ENCODE assay signal across 8 mouse cellular contexts in genomic region chr6:106799333-106800226, GRCm38 (mm10). TPM values are rescaled to one million over a fixed set of nuclear protein-coding genes. Genes with fewer than 3 reads are reported as not detected.
A peak's percentile ranks its signal among the peaks of the same experiment; 100 is the strongest.
DNase-seq lines count a peak whose midpoint lies in the region; ATAC-seq and TF ChIP-seq lines count a peak whose summit lies in the region.

Gene Crbn, minus strand, starts transcription at chr6:106800077.

- H3K9me3 ChIP-seq in forebrain, embryonic 10.5 days, result no peaks in the 10 kb centered on the region
- H3K9me3 ChIP-seq in heart, embryonic 15.5 days (replicated peaks), result no peaks in the 10 kb centered on the region
- H3K9me3 ChIP-seq in liver, embryonic 14.5 days (ENCODE audit: control insufficient read depth, low read length), result no peaks in the 10 kb centered on the region
- no peaks in the 10 kb centered on the region for H3K9me3 ChIP-seq in neural tube, embryonic 11.5 days (ENCODE audit: control insufficient read depth, low read length)
- H3K9me3 ChIP-seq in stomach, postnatal 0 days (ENCODE audit: control insufficient read depth, low read length), result no peaks in the 10 kb centered on the region

- 2% methylated on average over 57 of the region's 57 CpGs for WGBS in forebrain, embryonic 10.5 days
- WGBS in heart, embryonic 15.5 days, result 2% methylated on average over 57 of the region's 57 CpGs
- under 1% methylated on average over 55 of the region's 57 CpGs for WGBS in liver, embryonic 14.5 days (ENCODE audit: insufficient replicate concordance)
- 2% methylated on average over 57 of the region's 57 CpGs for WGBS in neural tube, embryonic 11.5 days
- WGBS in stomach, postnatal 0 days, result 2% methylated on average over 55 of the region's 57 CpGs

- peak within 1 kb of the TSS; percentile 87 for H3K27ac ChIP-seq in forebrain, embryonic 10.5 days
- 0 out of 2 replicates have a peak within 1 kb of the TSS, but pooled peaks have one; percentile 35 for H3K27ac ChIP-seq in heart, embryonic 15.5 days
- no peak within 1 kb of the TSS for H3K27ac ChIP-seq in liver, embryonic 14.5 days
- H3K27ac ChIP-seq in neural tube, embryonic 11.5 days (ENCODE audit: low read depth, low read length), result no peak within 1 kb of the TSS
- H3K27ac ChIP-seq in stomach, postnatal 0 days (replicated peaks), result peak within 1 kb of the TSS; percentile 58; the same call in 1 of the 2 replicates

- peak; percentile 94 for TF ChIP-seq CTCF in liver, embryonic 14.5 days (IDR thresholded peaks at IDR 0.05; ENCODE audit: low read depth)
- peak; percentile 98 for TF ChIP-seq CTCF in stomach, postnatal 0 days (IDR thresholded peaks at IDR 0.05; ENCODE audit: low read depth)

- peak; percentile 96 for ATAC-seq in CD4-positive, CD25-positive, alpha-beta regulatory T cell, adult 4 months
- ATAC-seq in heart, embryonic 15.5 days (replicated peaks; ENCODE audit: insufficient number of reproducible peaks, insufficient read depth, low FRiP score, low read depth), result peak; percentile 97
- ATAC-seq in liver, embryonic 14.5 days (ENCODE audit: insufficient read depth), result peak; percentile 94
- ATAC-seq in neural tube, embryonic 11.5 days (ENCODE audit: insufficient read depth, low FRiP score, low TSS enrichment), result peak; percentile 93
- peak; percentile 97 for ATAC-seq in stomach, postnatal 0 days (ENCODE audit: low FRiP score, low TSS enrichment)

- peaks cover 5% of the 10 kb centered on the region for H3K36me3 ChIP-seq in forebrain, embryonic 10.5 days (replicated peaks)
- peaks cover 4% of the 10 kb centered on the region; the same call in 1 of the 2 replicates for H3K36me3 ChIP-seq in heart, embryonic 15.5 days
- H3K36me3 ChIP-seq in liver, embryonic 14.5 days (replicated peaks; ENCODE audit: control insufficient read depth, insufficient read depth, low read depth), result no peaks in the 10 kb centered on the region
- no peaks in the 10 kb centered on the region; the same call in 1 of the 2 replicates for H3K36me3 ChIP-seq in neural tube, embryonic 11.5 days (ENCODE audit: control insufficient read depth, insufficient read depth, low read length)
- H3K36me3 ChIP-seq in stomach, postnatal 0 days (ENCODE audit: control insufficient read depth, insufficient read depth, low read length), result no peaks in the 10 kb centered on the region

- no peaks in the 10 kb centered on the region for H3K27me3 ChIP-seq in forebrain, embryonic 10.5 days (ENCODE audit: poor library complexity, severe bottlenecking)
- H3K27me3 ChIP-seq in heart, embryonic 15.5 days, result no peaks in the 10 kb centered on the region
- no peaks in the 10 kb centered on the region for H3K27me3 ChIP-seq in liver, embryonic 14.5 days (ENCODE audit: control insufficient read depth, insufficient read depth, low read length)
- H3K27me3 ChIP-seq in neural tube, embryonic 11.5 days (ENCODE audit: control insufficient read depth, insufficient read depth, low read length), result no peaks in the 10 kb centered on the region
- no peaks in the 10 kb centered on the region for H3K27me3 ChIP-seq in stomach, postnatal 0 days (ENCODE audit: control insufficient read depth, insufficient read depth, low read length)

- H3K9ac ChIP-seq in heart, embryonic 15.5 days, result peak within 1 kb of the TSS; percentile 84
- H3K9ac ChIP-seq in liver, embryonic 14.5 days (replicated peaks), result peak within 1 kb of the TSS; percentile 75
- peak within 1 kb of the TSS; percentile 78 for H3K9ac ChIP-seq in neural tube, embryonic 11.5 days (ENCODE audit: low read length)
- H3K9ac ChIP-seq in stomach, postnatal 0 days (ENCODE audit: low read length), result peak within 1 kb of the TSS; percentile 90

- TF ChIP-seq EP300 in liver, embryonic 14.5 days (IDR thresholded peaks at IDR 0.05; ENCODE audit: low read depth), result no peak
- TF ChIP-seq EP300 in stomach, postnatal 0 days (optimal IDR thresholded peaks at IDR 0.05), result no peak

- peaks cover 13% of the 10 kb centered on the region for H3K4me1 ChIP-seq in forebrain, embryonic 10.5 days
- peaks cover 10% of the 10 kb centered on the region for H3K4me1 ChIP-seq in heart, embryonic 15.5 days (replicated peaks)
- peaks cover 5 to 11% of the 10 kb centered on the region in 2 experiments; a peak in 3 of 4 replicates for H3K4me1 ChIP-seq in liver, embryonic 14.5 days (replicated peaks; ENCODE audit: control insufficient read depth in 2 of 2, insufficient read depth in 2 of 2, low read length in 1 of 2)
- H3K4me1 ChIP-seq in neural tube, embryonic 11.5 days (ENCODE audit: control insufficient read depth, insufficient read depth, low read length), result peaks cover 5% of the 10 kb centered on the region; the same call in 1 of the 2 replicates
- H3K4me1 ChIP-seq in stomach, postnatal 0 days (replicated peaks; ENCODE audit: control insufficient read depth, insufficient read depth), result 0 out of 2 replicates have a peak, but pooled peaks cover 3% of the 10 kb centered on the region

- peak within 1 kb of the TSS; percentile 74 for H3K4me2 ChIP-seq in heart, embryonic 15.5 days
- H3K4me2 ChIP-seq in liver, embryonic 14.5 days (ENCODE audit: low read depth), result peak within 1 kb of the TSS; percentile 76
- peak within 1 kb of the TSS; percentile 78 for H3K4me2 ChIP-seq in neural tube, embryonic 11.5 days (ENCODE audit: low read depth)
- peak within 1 kb of the TSS; percentile 83 for H3K4me2 ChIP-seq in stomach, postnatal 0 days (replicated peaks; ENCODE audit: low read depth)

- peak; percentile 74 for DNase-seq in c-Kit-negative CD71-positive TER-119-positive erythroid progenitor cells, embryonic 14.5 days (ENCODE audit: low read depth, low spot score)
- peak; percentile 88 for DNase-seq in forebrain, embryonic 10.5 days (ENCODE audit: extremely low spot score, low spot score)
- peak; percentile 93 to 94 for DNase-seq in kidney, postnatal 25 days
- peak; percentile 73 to 79 (median 75) for DNase-seq in liver, embryonic 14.5 days (ENCODE audit: low read depth in 3 of 3, low spot score in 3 of 3)
- peak; percentile 93 for DNase-seq in neural tube, embryonic 11.5 days (ENCODE audit: low spot score)
- peak; percentile 91 for DNase-seq in stomach, postnatal 0 days (ENCODE audit: low spot score)

- peak within 1 kb of the TSS; percentile 92 for H3K4me3 ChIP-seq in forebrain, embryonic 10.5 days
- H3K4me3 ChIP-seq in heart, embryonic 15.5 days, result peak within 1 kb of the TSS; percentile 89
- H3K4me3 ChIP-seq in liver, embryonic 14.5 days (ENCODE audit: insufficient read depth in 1 of 2, low read depth in 2 of 2, low read length in 2 of 2), result peak within 1 kb of the TSS; percentile 76 to 96
- peak within 1 kb of the TSS; percentile 83 for H3K4me3 ChIP-seq in neural tube, embryonic 11.5 days (ENCODE audit: low read depth, low read length)
- peak within 1 kb of the TSS; percentile 90 for H3K4me3 ChIP-seq in stomach, postnatal 0 days (ENCODE audit: low read depth, low read length)

RNA-seq across cellular contexts. Expression of gene Crbn, which starts in this region (rescaled TPM):
- 100 to 1,000 TPM; 192 to 219 TPM for polyA plus RNA-seq in CD4-positive, CD25-positive, alpha-beta regulatory T cell, adult 4 months (2017; shearing (Covaris generic))
- 40.8 and 43.3 TPM in 2 replicates for polyA plus RNA-seq in forebrain, embryonic 10.5 days (2016; fragmentation: Nextera tagmentation; extraction: Ambion mirVana)
- 29.4 and 34.4 TPM in 2 replicates for polyA plus RNA-seq in heart, embryonic 15.5 days (2015; fragmentation: Nextera tagmentation; extraction: Ambion mirVana)
- polyA plus RNA-seq in liver, embryonic 14.5 days (2012; rRNA removed), result 4.5 and 7.5 TPM in 2 replicates
- polyA plus RNA-seq in liver, embryonic 14.5 days (2014; fragmentation: Nextera tagmentation; extraction: Ambion mirVana), result 23.0 and 24.0 TPM in 2 replicates
- 54.5 and 58.4 TPM in 2 replicates for polyA plus RNA-seq in neural tube, embryonic 11.5 days (2014; fragmentation: Nextera tagmentation; extraction: Ambion mirVana)
- 26.3 and 29.0 TPM in 2 replicates for polyA plus RNA-seq in stomach, postnatal 0 days (2015; fragmentation: Nextera tagmentation; extraction: Ambion mirVana)

Comparison
In these comparisons a context has a peak if more than half of its experiments do, and no peak if none do; other contexts are left out.
1. H3K27ac ChIP-seq: peak in forebrain, embryonic 10.5 days (single experiment), heart, embryonic 15.5 days (single experiment) and stomach, postnatal 0 days (single experiment); none in liver, embryonic 14.5 days (single experiment) and neural tube, embryonic 11.5 days (single experiment).
2. Peak in every context shown above with its lines, with median percentiles within 50 percentile points of each other: ATAC-seq, DNase-seq, H3K4me3 ChIP-seq, H3K4me2 ChIP-seq and H3K9ac ChIP-seq.